13 mouse cellular contexts compared by ENCODE assay signal in the genomic region with DNA sequence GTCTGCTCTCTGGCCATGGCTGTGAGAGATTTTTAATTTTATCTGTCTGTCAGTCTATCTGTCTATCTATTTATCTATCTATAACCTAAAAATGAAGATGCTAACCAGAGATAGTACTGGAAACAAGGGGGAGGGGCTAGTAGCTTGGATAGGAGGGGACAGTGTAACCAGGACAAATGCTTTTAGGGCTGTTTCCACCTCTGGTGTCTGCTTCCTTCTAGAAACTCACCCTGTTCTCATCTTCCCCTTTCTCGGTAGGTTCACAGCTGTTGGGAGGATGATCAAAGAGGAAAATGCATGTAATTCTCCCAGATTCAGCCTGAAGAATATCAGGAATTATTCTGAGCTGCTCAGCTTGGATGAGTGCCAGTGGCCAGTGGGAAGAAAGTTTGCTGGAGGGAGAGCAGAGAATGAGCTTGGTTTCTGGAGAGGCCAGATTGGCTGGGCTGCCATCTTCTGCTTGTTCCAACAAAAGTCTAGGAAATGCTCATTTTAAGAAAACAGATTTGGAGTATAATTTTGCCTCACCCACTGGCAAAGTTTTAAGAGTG.
DNase-seq lines count a peak whose midpoint lies in the region; ATAC-seq and TF ChIP-seq lines count a peak whose summit lies in the region.
"Had no signal": no experiment of that assay in that cellular context is flagged by ENCODE, and none has a peak within 500 bp of the region (broad histone marks: within the 10 kb centered on the region; RNA-seq: fewer than 3 reads in every experiment).

No protein-coding gene starts in this region.

- TF ChIP-seq POLR2A in CH12.LX (IDR thresholded peaks at IDR 0.05; ENCODE audit: low read depth, low read length) = peak; percentile 36

- H3K79me2 ChIP-seq in CH12.LX (replicated peaks; ENCODE audit: control insufficient read depth, extremely low read depth, insufficient read depth, poor library complexity, severe bottlenecking) = peaks cover 8% of the 10 kb centered on the region; the same call in 1 of the 2 replicates

- no peaks in the 10 kb centered on the region for H3K36me3 ChIP-seq in liver, embryonic 11.5 days (ENCODE audit: control insufficient read depth, insufficient read depth, low read length)
- peaks cover 0 to 10% of the 10 kb centered on the region in 2 experiments for H3K36me3 ChIP-seq in CH12.LX (replicated peaks in 1 of 2; ENCODE audit: control insufficient read depth in 1 of 2, insufficient read depth in 1 of 2, low read length in 1 of 2)
- H3K36me3 ChIP-seq: embryonic facial prominence, embryonic 13.5 days; forebrain, embryonic 10.5 days; hindbrain, embryonic 15.5 days had no signal

- H3K4me3 ChIP-seq in liver, embryonic 11.5 days (ENCODE audit: low read depth, low read length) = no peak overlapping the region
- peak overlapping the region; percentile 14 to 68 (median 67) for H3K4me3 ChIP-seq in CH12.LX (replicated peaks in 1 of 3; ENCODE audit: low read depth in 2 of 3, low read length in 2 of 3, poor library complexity in 1 of 3)
- H3K4me3 ChIP-seq: embryonic facial prominence, embryonic 13.5 days; forebrain, embryonic 10.5 days; hindbrain, embryonic 15.5 days had no signal

- in situ Hi-C loops in CH12.LX (cut with MboI; ENCODE audit: low pct_ligation_motif_present, low pct_unique_long_range_greater_than_20kb, low sequenced_read_pairs) = loop anchor here (25.0 kb wide), 1 partner anchor 238 kb away; a partner anchor contains a TSS

- dilution Hi-C loops in CH12.LX (cut with MboI; ENCODE audit: extremely low pct_ligation_motif_present, extremely low pct_unique_long_range_greater_than_20kb, low sequenced_read_pairs) = no loop called here

- no peak for ATAC-seq in liver, embryonic 11.5 days (replicated peaks; ENCODE audit: low FRiP score)

- no peak for TF ChIP-seq EP300 in CH12.LX (IDR thresholded peaks at IDR 0.05; ENCODE audit: low read length)

- no peak for TF ChIP-seq RAD21 in CH12.LX (IDR thresholded peaks at IDR 0.05; ENCODE audit: low read depth, low read length)

- no peaks in the 10 kb centered on the region for H3K4me1 ChIP-seq in liver, embryonic 11.5 days (replicated peaks; ENCODE audit: control insufficient read depth, insufficient read depth, low read length)
- H3K4me1 ChIP-seq in CH12.LX (ENCODE audit: control insufficient read depth in 1 of 2, insufficient read depth in 2 of 2) = peaks cover 34 to 63% of the 10 kb centered on the region in 2 experiments
- H3K4me1 ChIP-seq: embryonic facial prominence, embryonic 13.5 days; forebrain, embryonic 10.5 days; hindbrain, embryonic 15.5 days had no signal

- no peaks in the 10 kb centered on the region for H3K27me3 ChIP-seq in liver, embryonic 11.5 days (replicated peaks; ENCODE audit: control insufficient read depth, insufficient read depth, low read length)
- H3K27me3 ChIP-seq in CH12.LX (replicated peaks) = no peaks in the 10 kb centered on the region
- H3K27me3 ChIP-seq: embryonic facial prominence, embryonic 13.5 days; hindbrain, embryonic 15.5 days had no signal

- no peak overlapping the region for H3K4me2 ChIP-seq in liver, embryonic 11.5 days
- H3K4me2 ChIP-seq in CH12.LX (ENCODE audit: insufficient read depth, low read depth, poor library complexity, severe bottlenecking) = peak overlapping the region; percentile 93
- H3K4me2 ChIP-seq: embryonic facial prominence, embryonic 13.5 days; hindbrain, embryonic 15.5 days had no signal

- H3K27ac ChIP-seq in liver, embryonic 11.5 days (ENCODE audit: low read depth, low read length) = no peak overlapping the region
- H3K27ac ChIP-seq in CH12.LX (ENCODE audit: insufficient read depth, low read depth) = peak overlapping the region; percentile 88
- H3K27ac ChIP-seq: embryonic facial prominence, embryonic 13.5 days; forebrain, embryonic 10.5 days; hindbrain, embryonic 15.5 days had no signal

- 59% methylated on average over 1 of the region's 1 CpGs for WGBS in liver, embryonic 11.5 days

- intact Hi-C loops in gastrocnemius, postnatal 14 days (cut with DNase I; ENCODE audit: low total_unique reads) = no loop called here

- peak; percentile 40 for DNase-seq in gastrocnemius, postnatal 14 days
- DNase-seq in gastrocnemius, adult 18-20 months (ENCODE audit: low spot score) = no peak
- peak; percentile 17 for DNase-seq in liver
- DNase-seq in liver, embryonic 11.5 days (ENCODE audit: low spot score) = no peak
- no peak for DNase-seq in CH12.LX (ENCODE audit: extremely low read depth)
- peak; percentile 55 for DNase-seq in brain, adult 2 months (ENCODE audit: low read depth, low spot score)
- no peak for DNase-seq in layer of hippocampus, postnatal 10 days (ENCODE audit: low spot score in 2 of 2)
- DNase-seq: adrenal gland, adult 8-10 months; kidney, adult 2 months; retina, postnatal 1 day had no signal

- TF ChIP-seq CTCF in CH12.LX (conservative IDR thresholded peaks at IDR 0.05 in 1 of 2, IDR thresholded peaks at IDR 0.05 in 1 of 2; ENCODE audit: low read depth in 2 of 2, low read length in 2 of 2) = no peak

- no peak overlapping the region for H3K9ac ChIP-seq in liver, embryonic 11.5 days (ENCODE audit: low read depth, low read length)
- H3K9ac ChIP-seq in CH12.LX (ENCODE audit: insufficient read depth, low read depth) = peak overlapping the region; percentile 100
- H3K9ac ChIP-seq: embryonic facial prominence, embryonic 13.5 days; hindbrain, embryonic 15.5 days had no signal

- H3K9me3 ChIP-seq in liver, embryonic 11.5 days (ENCODE audit: control insufficient read depth, low read length) = no peaks in the 10 kb centered on the region
- no peaks in the 10 kb centered on the region for H3K9me3 ChIP-seq in CH12.LX (replicated peaks; ENCODE audit: low read length)
- H3K9me3 ChIP-seq: embryonic facial prominence, embryonic 13.5 days; forebrain, embryonic 10.5 days; hindbrain, embryonic 15.5 days had no signal

TF ChIP-seq in CH12.LX, 34 proteins besides CTCF, POLR2A, EP300 and RAD21:
- TF ChIP-seq JUN (IDR thresholded peaks at IDR 0.05; ENCODE audit: insufficient read depth, low read depth, low read length) = no peak
- no peak for TF ChIP-seq SIN3A (IDR thresholded peaks at IDR 0.05; ENCODE audit: low read length)
- TF ChIP-seq POLR2AphosphoS2 (IDR thresholded peaks at IDR 0.05; ENCODE audit: low read depth, low read length) = no peak
- TF ChIP-seq CHD1 (IDR thresholded peaks at IDR 0.05; ENCODE audit: low read depth, low read length) = no peak
- TF ChIP-seq TBP (conservative IDR thresholded peaks at IDR 0.05; ENCODE audit: low read depth, low read length) = 0 out of 2 replicates have a peak, but pooled peaks have one; percentile 42
- TF ChIP-seq CHD2 (IDR thresholded peaks at IDR 0.05; ENCODE audit: low read length) = no peak
- no peak for TF ChIP-seq MXI1 (IDR thresholded peaks at IDR 0.05; ENCODE audit: low read depth, low read length)
- no peak for TF ChIP-seq NRF1 (IDR thresholded peaks at IDR 0.05; ENCODE audit: low read depth, low read length)
- peak; percentile 26; the same call in 1 of the 2 replicates for TF ChIP-seq ZMIZ1 (IDR thresholded peaks at IDR 0.05; ENCODE audit: low read depth, low read length)
TF ChIP-seq in CH12.LX: peak in this region for 2.

Comparison
In these comparisons a context has a peak if more than half of its experiments do, and no peak if none do; other contexts are left out.
1. DNase-seq: peak in gastrocnemius, postnatal 14 days (single experiment), liver (single experiment) and brain, adult 2 months (single experiment); none in gastrocnemius, adult 18-20 months (single experiment), liver, embryonic 11.5 days (single experiment), CH12.LX (single experiment) and layer of hippocampus, postnatal 10 days (0 of 2).